Mouse (Mus musculus): ENCODE data around the gene Rab31.

- TF ChIP-seq CTCF (IDR thresholded peaks at IDR 0.05; ENCODE audit: low read depth) (no peak), EP300 (IDR thresholded peaks at IDR 0.05; ENCODE audit: low read depth) (no peak)
Measured at GRCm38 (mm10) chr17:65785707-65786106, 13.2 kb upstream of the Rab31 start.
